ENCODE assay signal across 21 mouse cellular contexts in the genomic region with DNA sequence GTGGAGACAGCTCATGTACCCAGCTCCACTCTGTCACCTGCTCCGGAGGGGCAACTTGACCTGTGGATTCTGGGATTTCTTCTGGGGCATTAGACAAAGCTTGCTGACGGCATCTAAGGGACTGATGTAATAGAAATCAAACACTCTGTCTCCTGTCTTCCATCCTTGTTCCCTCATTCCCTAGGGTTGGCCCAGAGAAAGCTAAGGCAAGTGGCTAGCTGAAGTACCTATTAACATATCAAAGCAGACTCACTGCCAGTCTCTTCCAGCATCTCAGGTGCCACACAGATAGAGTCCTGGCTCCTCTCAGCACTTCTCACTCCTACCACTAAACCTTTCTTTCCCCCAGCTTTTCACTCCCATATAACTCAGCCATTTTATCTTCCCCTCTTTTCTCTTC.
DNase-seq lines count a peak whose midpoint lies in the region; ATAC-seq lines count a peak whose summit lies in the region.
"Had no signal": no experiment of that assay in that cellular context is flagged by ENCODE, and none has a peak within 500 bp of the region (broad histone marks: within the 10 kb centered on the region; RNA-seq: fewer than 3 reads in every experiment).

No protein-coding gene starts in this region.

- no peaks in the 10 kb centered on the region for H3K27me3 ChIP-seq in heart, embryonic 10.5 days (ENCODE audit: insufficient read depth, poor library complexity, severe bottlenecking)
- no peaks in the 10 kb centered on the region for H3K27me3 ChIP-seq in midbrain, embryonic 14.5 days (ENCODE audit: control insufficient read depth, insufficient read depth, low read length)
- H3K27me3 ChIP-seq in midbrain, embryonic 13.5 days, result no peaks in the 10 kb centered on the region
- H3K27me3 ChIP-seq: embryonic facial prominence, embryonic 12.5 days; forebrain, embryonic 13.5 days; forebrain, embryonic 15.5 days had no signal

- no peak overlapping the region for H3K9ac ChIP-seq in midbrain, embryonic 14.5 days (replicated peaks; ENCODE audit: low read length)
- H3K9ac ChIP-seq in midbrain, embryonic 13.5 days (replicated peaks), result no peak overlapping the region
- H3K9ac ChIP-seq: embryonic facial prominence, embryonic 12.5 days; forebrain, embryonic 13.5 days; forebrain, embryonic 15.5 days; forebrain, postnatal 0 days had no signal

- H3K4me3 ChIP-seq in heart, embryonic 10.5 days, result no peak overlapping the region
- H3K4me3 ChIP-seq in midbrain, embryonic 14.5 days (replicated peaks; ENCODE audit: low read depth, low read length), result no peak overlapping the region
- H3K4me3 ChIP-seq in midbrain, embryonic 13.5 days (replicated peaks), result no peak overlapping the region
- H3K4me3 ChIP-seq: embryonic facial prominence, embryonic 10.5 days; embryonic facial prominence, embryonic 12.5 days; forebrain, embryonic 13.5 days; forebrain, embryonic 15.5 days had no signal

- no peak overlapping the region for H3K4me2 ChIP-seq in midbrain, embryonic 14.5 days (ENCODE audit: low read length)
- H3K4me2 ChIP-seq in midbrain, embryonic 13.5 days (replicated peaks), result no peak overlapping the region
- H3K4me2 ChIP-seq: embryonic facial prominence, embryonic 12.5 days; forebrain, embryonic 13.5 days; forebrain, embryonic 15.5 days had no signal

- peaks cover 30% of the 10 kb centered on the region for H3K4me1 ChIP-seq in heart, embryonic 10.5 days
- H3K4me1 ChIP-seq in midbrain, embryonic 14.5 days (ENCODE audit: control insufficient read depth, insufficient read depth, low read length), result no peaks in the 10 kb centered on the region
- peaks cover 5% of the 10 kb centered on the region for H3K4me1 ChIP-seq in midbrain, embryonic 13.5 days (replicated peaks)
- H3K4me1 ChIP-seq: forebrain, embryonic 13.5 days; forebrain, embryonic 15.5 days had no signal

- ATAC-seq in midbrain, embryonic 14.5 days (ENCODE audit: low FRiP score, low TSS enrichment), result no peak
- no peak for ATAC-seq in midbrain, embryonic 13.5 days
- ATAC-seq: activated CD4-positive, CD25-positive, alpha-beta regulatory T cell, adult 4 months; CD4-positive, CD25-positive, alpha-beta regulatory T cell, adult 4 months; forebrain, embryonic 13.5 days; forebrain, embryonic 15.5 days; forebrain, postnatal 0 days had no signal

- 86% methylated on average over 2 of the region's 2 CpGs for WGBS in heart, embryonic 10.5 days
- WGBS in midbrain, embryonic 14.5 days, result 71% methylated on average over 2 of the region's 2 CpGs
- 77% methylated on average over 2 of the region's 2 CpGs for WGBS in midbrain, embryonic 13.5 days

- no peak for DNase-seq in heart, embryonic 10.5 days (ENCODE audit: low spot score)
- no peak for DNase-seq in heart, postnatal 4 days
- peak; percentile 27 for DNase-seq in midbrain, embryonic 14.5 days
- no peak for DNase-seq in ovary, postnatal 10 days (ENCODE audit: low spot score)
- DNase-seq: adrenal gland, adult 8-10 months; adrenal gland, postnatal 14 days; adrenal gland, postnatal 36 days; B cell, adult 2 months; cerebellum, adult 11-12 months; cerebellum, adult 2 months; cerebellum, adult 9-10 months; cerebellum, postnatal 10 days; cerebellum, postnatal 25 days; forebrain, postnatal 0 days had no signal

- H3K9me3 ChIP-seq in heart, embryonic 10.5 days, result no peaks in the 10 kb centered on the region
- H3K9me3 ChIP-seq in midbrain, embryonic 14.5 days (ENCODE audit: control insufficient read depth, low read length), result no peaks in the 10 kb centered on the region
- H3K9me3 ChIP-seq in midbrain, embryonic 13.5 days, result no peaks in the 10 kb centered on the region
- H3K9me3 ChIP-seq: embryonic facial prominence, embryonic 10.5 days; embryonic facial prominence, embryonic 12.5 days; forebrain, embryonic 13.5 days; forebrain, embryonic 15.5 days had no signal

- 0 out of 2 replicates have a peak overlapping the region, but pooled peaks have one; percentile 22 for H3K27ac ChIP-seq in heart, embryonic 10.5 days
- H3K27ac ChIP-seq in midbrain, embryonic 14.5 days (replicated peaks; ENCODE audit: low read depth, low read length), result no peak overlapping the region
- H3K27ac ChIP-seq in midbrain, embryonic 13.5 days, result no peak overlapping the region
- H3K27ac ChIP-seq: embryonic facial prominence, embryonic 10.5 days; embryonic facial prominence, embryonic 12.5 days; forebrain, embryonic 13.5 days; forebrain, embryonic 15.5 days had no signal

- no peaks in the 10 kb centered on the region for H3K36me3 ChIP-seq in heart, embryonic 10.5 days
- H3K36me3 ChIP-seq in midbrain, embryonic 14.5 days (ENCODE audit: control insufficient read depth, insufficient read depth, low read length), result no peaks in the 10 kb centered on the region
- H3K36me3 ChIP-seq in midbrain, embryonic 13.5 days, result no peaks in the 10 kb centered on the region
- H3K36me3 ChIP-seq: embryonic facial prominence, embryonic 10.5 days; embryonic facial prominence, embryonic 12.5 days; forebrain, embryonic 15.5 days had no signal
